Mouse (Mus musculus) intestine, embryonic 15.5 days (tissue): ENCODE data around the gene Lrrc36. TPM values are rescaled to one million over a fixed set of nuclear protein-coding genes. Genes with fewer than 3 reads are reported as not detected.
A peak's percentile ranks its signal among the peaks of the same experiment; 100 is the strongest.

Experiments
- ATAC-seq: fragments of 200-750 bp; cut with Nextera tagmentation; 2 replicates; pipeline ENCODE4 v1.8.0; 2017; ENCODE audit warnings: moderate TSS enrichment, moderate library complexity
- H3K27ac ChIP-seq: fragments of 300-500 bp; sonication (generic); 2 replicates; pipeline ENCODE4 v1.5.1; 2015; ENCODE audit warnings: mild to moderate bottlenecking, inconsistent platforms
- H3K27me3 ChIP-seq: fragments of 300-500 bp; sonication (generic); replicated peaks from 2 replicates; pipeline ENCODE4 v1.6.1; 2015; ENCODE audit warnings: inconsistent platforms
- H3K36me3 ChIP-seq: fragments of 300-500 bp; sonication (generic); 2 replicates; pipeline ENCODE4 v1.6.1; 2015; ENCODE audit warnings: inconsistent platforms
- H3K4me1 ChIP-seq: fragments of 300-500 bp; sonication (generic); replicated peaks from 2 replicates; pipeline ENCODE4 v1.6.1; 2015; ENCODE audit warnings: inconsistent platforms
- H3K4me2 ChIP-seq: fragments of 300-500 bp; sonication (generic); replicated peaks from 2 replicates; pipeline ENCODE4 v1.6.1; 2015; ENCODE audit warnings: mild to moderate bottlenecking, inconsistent platforms
- H3K4me3 ChIP-seq: fragments of 300-500 bp; sonication (generic); replicated peaks from 2 replicates; pipeline ENCODE4 v1.5.1; 2015; ENCODE audit warnings: inconsistent platforms
- H3K9ac ChIP-seq: fragments of 300-500 bp; sonication (generic); 2 replicates; pipeline ENCODE4 v1.6.1; 2015; ENCODE audit warnings: inconsistent platforms
- H3K9me3 ChIP-seq: fragments of 300-500 bp; sonication (generic); 2 replicates; pipeline ENCODE4 v1.6.1; 2016; ENCODE audit warnings: inconsistent platforms
- WGBS: fragments of 180-500 bp; shearing (Covaris S2); methylation state at CpG from one replicate; pipeline ENCODE4 v1.1.7; 2015; 5-methylcytosine and 5-hydroxymethylcytosine counted together
- polyA plus RNA-seq: library from polyadenylated mRNA; unstranded; fragments of >200 nt; fragmentation: Nextera tagmentation; extraction: Ambion mirVana; gene quantifications from 2 replicates; pipeline ENCODE4 v1.2.1, GENCODE M21; 2015

The Lrrc36 gene
- polyA plus RNA-seq, 1 experiment from 2014 or later: 0.26 TPM

- H3K27ac ChIP-seq: no peak overlapping the region
- H3K9ac ChIP-seq: peak overlapping the region; percentile 85; the same call in 1 of the 2 replicates
- H3K4me3 ChIP-seq: peak overlapping the region; percentile 88
- ATAC-seq: no peak
- WGBS: 44% methylated on average over 17 of the region's 17 CpGs
- no peaks in the 10 kb centered on the region for H3K36me3 ChIP-seq
- H3K4me2 ChIP-seq: peak overlapping the region; percentile 93
- H3K9me3 ChIP-seq: no peaks in the 10 kb centered on the region
- 0 out of 2 replicates have a peak, but pooled peaks cover 9% of the 10 kb centered on the region for H3K4me1 ChIP-seq
- H3K27me3 ChIP-seq: no peaks in the 10 kb centered on the region
Measured at GRCm38 (mm10) chr8:105495350-105496302, 82.3 kb downstream of the Lrrc36 start.

GRCm38 (mm10) chr8:105496439-105497180, 83.2 kb downstream of the Lrrc36 start, which contains the start of gene Zdhhc1:
Gene Zdhhc1 (minus strand): TSS chr8:105496902.
- no peaks in the 10 kb centered on the region for H3K27me3 ChIP-seq
- under 1% methylated on average over 68 of the region's 68 CpGs for WGBS
- peak within 1 kb of the TSS; percentile 77 for H3K27ac ChIP-seq
- H3K9me3 ChIP-seq: no peaks in the 10 kb centered on the region
- H3K9ac ChIP-seq: peak within 1 kb of the TSS; percentile 85
- H3K36me3 ChIP-seq: no peaks in the 10 kb centered on the region
- peak; percentile 91 for ATAC-seq
- 0 out of 2 replicates have a peak, but pooled peaks cover 9% of the 10 kb centered on the region for H3K4me1 ChIP-seq
- peak within 1 kb of the TSS; percentile 88 for H3K4me3 ChIP-seq
- H3K4me2 ChIP-seq: peak within 1 kb of the TSS; percentile 93

GRCm38 (mm10) chr8:105499787-105500186, 86.4 kb downstream of the Lrrc36 start:
- ATAC-seq: no peak
- no peak overlapping the region for H3K4me2 ChIP-seq
- no peak overlapping the region for H3K4me3 ChIP-seq
- H3K9ac ChIP-seq: no peak overlapping the region
- no peaks in the 10 kb centered on the region for H3K9me3 ChIP-seq
- WGBS: 67% methylated on average over 12 of the region's 12 CpGs
- H3K4me1 ChIP-seq: 0 out of 2 replicates have a peak, but pooled peaks cover 9% of the 10 kb centered on the region
- H3K36me3 ChIP-seq: no peaks in the 10 kb centered on the region
- no peaks in the 10 kb centered on the region for H3K27me3 ChIP-seq
- no peak overlapping the region for H3K27ac ChIP-seq

- WGBS: 85% methylated on average over 3 of the region's 3 CpGs
- H3K9ac ChIP-seq: no peak overlapping the region
- no peak for ATAC-seq
Measured at GRCm38 (mm10) chr8:105504617-105505016, 91.2 kb downstream of the Lrrc36 start.

DNA sequence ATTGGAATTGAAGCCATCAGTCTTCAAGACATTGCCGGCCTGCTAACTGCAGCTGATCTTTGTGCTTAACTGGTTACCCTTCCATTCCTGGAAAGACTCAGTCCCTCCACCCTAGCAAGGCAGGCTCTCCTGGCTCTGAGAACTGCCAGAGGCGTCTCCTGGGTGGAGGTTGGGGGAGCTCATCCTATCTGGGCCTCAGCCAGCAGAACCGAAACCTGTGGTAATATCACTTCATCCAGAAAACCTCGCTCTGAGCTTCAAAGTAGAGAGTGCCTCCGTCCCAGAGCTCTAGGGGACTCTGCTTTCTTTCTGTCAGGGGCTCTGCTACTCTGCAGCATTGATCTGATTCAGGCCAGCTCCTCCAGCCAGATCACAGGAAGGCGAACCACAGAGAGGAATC, 93.6 kb downstream of the Lrrc36 start:
- no peaks in the 10 kb centered on the region for H3K9me3 ChIP-seq
- no peak overlapping the region for H3K4me3 ChIP-seq
- no peaks in the 10 kb centered on the region for H3K36me3 ChIP-seq
- no peak for ATAC-seq
- no peak overlapping the region for H3K9ac ChIP-seq
- H3K4me2 ChIP-seq: no peak overlapping the region
- no peak overlapping the region for H3K27ac ChIP-seq
- 60% methylated on average over 6 of the region's 6 CpGs for WGBS
- no peaks in the 10 kb centered on the region for H3K27me3 ChIP-seq
- H3K4me1 ChIP-seq: no peaks in the 10 kb centered on the region; the same call in 1 of the 2 replicates

More at GRCm38 (mm10) chr8:105504617-105505016, 91.2 kb downstream of the Lrrc36 start:
- H3K4me2 ChIP-seq: no peak overlapping the region
- H3K36me3 ChIP-seq: no peaks in the 10 kb centered on the region
- no peaks in the 10 kb centered on the region for H3K27me3 ChIP-seq
- H3K27ac ChIP-seq: no peak overlapping the region
- no peaks in the 10 kb centered on the region for H3K4me1 ChIP-seq
- no peak overlapping the region for H3K4me3 ChIP-seq
- H3K9me3 ChIP-seq: no peaks in the 10 kb centered on the region

- no peak for ATAC-seq
- H3K27me3 ChIP-seq: no peaks in the 10 kb centered on the region
- no peaks in the 10 kb centered on the region; the same call in 1 of the 2 replicates for H3K4me1 ChIP-seq
Measured at GRCm38 (mm10) chr8:105508758-105509157, 95.4 kb downstream of the Lrrc36 start.

DNA sequence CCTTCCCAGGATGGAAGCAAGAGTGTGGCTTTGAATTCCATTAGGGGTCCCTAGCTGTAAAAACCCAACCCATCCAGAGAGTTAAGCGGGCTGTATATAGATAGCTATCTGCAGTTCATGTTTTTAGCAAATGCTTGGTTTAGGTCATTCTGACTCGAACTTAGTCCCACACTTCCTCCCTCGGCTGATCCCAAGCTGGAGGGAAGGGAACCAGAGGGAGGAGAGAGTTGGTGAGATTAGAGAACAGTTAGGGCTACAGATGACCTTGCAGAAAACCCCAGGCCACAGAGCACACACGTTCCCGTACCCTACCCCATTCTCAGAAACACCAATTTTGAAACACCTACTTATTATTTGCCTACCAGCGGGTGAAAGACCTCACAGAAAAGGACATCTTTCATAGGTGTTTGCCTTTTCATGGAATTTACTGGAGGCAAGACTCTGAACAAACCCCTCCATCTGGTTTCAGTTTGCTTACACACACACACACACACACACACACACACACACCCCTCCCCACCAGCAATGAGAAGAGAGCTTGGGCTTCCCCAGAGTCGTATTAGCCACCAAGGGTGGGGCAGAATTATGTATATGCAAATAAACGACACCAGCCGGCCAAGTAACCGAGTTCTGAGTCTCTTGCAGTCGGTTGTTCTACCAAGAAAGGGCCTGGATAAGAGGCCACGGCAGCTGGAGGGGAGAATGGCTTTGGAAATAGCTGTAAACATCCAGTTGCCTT, 96.8 kb downstream of the Lrrc36 start:
- no peak for ATAC-seq
- no peaks in the 10 kb centered on the region for H3K9me3 ChIP-seq
- WGBS: 30% methylated on average over 12 of the region's 12 CpGs

More at GRCm38 (mm10) chr8:105508758-105509157, 95.4 kb downstream of the Lrrc36 start:
- H3K4me2 ChIP-seq: no peak overlapping the region
- WGBS: 83% methylated on average over 1 of the region's 2 CpGs
- H3K36me3 ChIP-seq: no peaks in the 10 kb centered on the region
- H3K27ac ChIP-seq: no peak overlapping the region
- H3K9me3 ChIP-seq: no peaks in the 10 kb centered on the region
- no peak overlapping the region for H3K9ac ChIP-seq
- H3K4me3 ChIP-seq: no peak overlapping the region

More for the DNA sequence above, 96.8 kb downstream of the Lrrc36 start:
- Histone ChIP-seq H3K27ac (no peak overlapping the region), H3K4me2 (no peak overlapping the region), H3K4me1 (no peaks in the 10 kb centered on the region; the same call in 1 of the 2 replicates), H3K36me3 (no peaks in the 10 kb centered on the region), H3K4me3 (no peak overlapping the region), H3K27me3 (no peaks in the 10 kb centered on the region), H3K9ac (no peak overlapping the region)

Other genes with a start within 250 kb of the Lrrc36 start
- 38.8 and 47.1 TPM in 2 replicates for gene Cbfb, start 242.9 kb upstream of the Lrrc36 start, polyA plus RNA-seq
- gene D230025D16Rik, start 188.4 kb upstream of the Lrrc36 start, polyA plus RNA-seq: 20.6 and 21.8 TPM in 2 replicates
- gene B3gnt9, start 158.4 kb upstream of the Lrrc36 start, polyA plus RNA-seq: 18.8 and 19.5 TPM in 2 replicates
- gene Tradd, start 149.0 kb upstream of the Lrrc36 start, polyA plus RNA-seq: 36.7 and 39.2 TPM in 2 replicates
- gene Fbxl8, start 148.9 kb upstream of the Lrrc36 start, polyA plus RNA-seq: 4.4 and 5.0 TPM in 2 replicates
- 0.10 and 0.11 TPM in 2 replicates for gene Hsf4, start 143.8 kb upstream of the Lrrc36 start, polyA plus RNA-seq
- 1.0 and 1.2 TPM in 2 replicates for gene Nol3, start 137.4 kb upstream of the Lrrc36 start, polyA plus RNA-seq
- gene 4931428F04Rik, start 123.7 kb upstream of the Lrrc36 start, polyA plus RNA-seq: 8.3 and 8.6 TPM in 2 replicates
- 8.0 and 8.7 TPM in 2 replicates for gene Exoc3l, start 117.5 kb upstream of the Lrrc36 start, polyA plus RNA-seq
- 84.9 and 90.4 TPM in 2 replicates for gene E2f4, start 115.9 kb upstream of the Lrrc36 start, polyA plus RNA-seq
- gene Elmo3, start 108.0 kb upstream of the Lrrc36 start, polyA plus RNA-seq: 18.3 and 21.2 TPM in 2 replicates
- gene Lrrc29, start 87.3 kb upstream of the Lrrc36 start, polyA plus RNA-seq: 1.3 and 2.3 TPM in 2 replicates
- gene Tmem208, start 87.2 kb upstream of the Lrrc36 start, polyA plus RNA-seq: 128 and 151 TPM in 2 replicates
- gene Fhod1, start 65.6 kb upstream of the Lrrc36 start, polyA plus RNA-seq: 1.3 and 1.9 TPM in 2 replicates
- 1.4 and 1.7 TPM in 2 replicates for gene Slc9a5, start 64.7 kb upstream of the Lrrc36 start, polyA plus RNA-seq
- 0.10 and 0.27 TPM in 2 replicates for gene Plekhg4, start 40.3 kb upstream of the Lrrc36 start, polyA plus RNA-seq
- gene Kctd19, start 69 bp upstream of the Lrrc36 start, polyA plus RNA-seq: 0.05 TPM in 1 of 2 replicates, not detected in the other
- 38.1 and 39.3 TPM in 2 replicates for gene Tppp3, start 58.0 kb downstream of the Lrrc36 start, polyA plus RNA-seq
- 20.1 and 22.6 TPM in 2 replicates for gene Zdhhc1, start 83.3 kb downstream of the Lrrc36 start, polyA plus RNA-seq
- 2.7 and 3.0 TPM in 2 replicates for gene Hsd11b2, start 105.2 kb downstream of the Lrrc36 start, polyA plus RNA-seq
- 78.2 and 89.4 TPM in 2 replicates for gene Atp6v0d1, start 152.5 kb downstream of the Lrrc36 start, polyA plus RNA-seq
- gene Ripor1, start 191.7 kb downstream of the Lrrc36 start, polyA plus RNA-seq: 18.4 and 18.5 TPM in 2 replicates
- gene Ctcf, start 223.0 kb downstream of the Lrrc36 start, polyA plus RNA-seq: 96.4 and 106 TPM in 2 replicates
- 0.57 and 0.88 TPM in 2 replicates for gene Agrp, start 223.8 kb downstream of the Lrrc36 start, polyA plus RNA-seq